Mouse (Mus musculus) cerebellum, adult 18-20 months (tissue): ENCODE results near the gene Ptpn6.

ENCODE experiments used
- DNase-seq, 2 experiments: peaks; one replicate each; pipeline ENCODE4 v3.0.0; 2021

The Ptpn6 gene

GRCm38 (mm10) chr6:124724472-124724871 lies 14.0 kb downstream of the Ptpn6 start:
- DNase-seq, result no peak

DNA sequence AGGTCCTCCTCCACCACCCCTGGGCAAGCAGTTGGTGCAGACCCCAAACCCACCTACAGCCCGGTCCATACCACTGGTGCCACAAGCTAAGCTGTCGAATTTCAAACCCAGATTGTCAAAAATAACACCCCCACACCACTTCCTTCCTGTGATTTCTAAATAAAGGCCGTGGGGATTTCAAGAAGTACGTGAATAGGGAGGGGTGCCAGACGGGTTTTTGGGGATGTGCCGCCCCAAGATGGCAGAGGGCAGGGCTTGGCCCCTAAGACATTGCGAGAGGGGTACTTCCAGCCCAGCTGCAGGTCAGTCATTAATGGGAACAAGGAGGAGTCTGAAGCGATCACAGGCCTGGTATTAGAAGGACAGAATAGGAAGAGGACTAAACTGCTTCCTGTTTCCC lies 15.0 kb downstream of the Ptpn6 start:
- DNase-seq, result no peak

- no peak for DNase-seq
Measured at GRCm38 (mm10) chr6:124722876-124723473, 15.5 kb downstream of the Ptpn6 start.

DNA sequence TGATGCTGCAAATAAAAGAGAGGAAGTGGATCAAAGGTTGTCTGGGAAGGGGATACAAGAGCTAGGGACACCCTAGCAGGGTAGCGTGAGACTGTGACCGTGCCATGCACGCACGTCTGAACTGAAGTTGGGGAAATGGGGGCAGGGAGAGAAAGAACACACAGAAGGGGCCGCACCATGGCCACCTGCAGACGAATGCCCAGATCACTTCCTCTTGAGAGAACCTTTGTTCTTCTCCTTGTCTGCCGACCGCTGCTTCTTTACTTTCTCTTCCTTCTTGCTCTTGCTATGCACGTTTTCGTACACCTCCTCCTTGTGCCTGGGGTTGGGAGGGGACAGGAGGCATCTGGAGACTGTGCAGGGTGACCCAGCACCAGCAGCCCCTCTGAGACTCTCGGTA lies 17.6 kb downstream of the Ptpn6 start:
- no peak for DNase-seq

- DNase-seq, result no peak
Measured at GRCm38 (mm10) chr6:124719354-124719978, 19.0 kb downstream of the Ptpn6 start.

GRCm38 (mm10) chr6:124718703-124719102 lies 19.8 kb downstream of the Ptpn6 start:
- DNase-seq, result no peak

DNA sequence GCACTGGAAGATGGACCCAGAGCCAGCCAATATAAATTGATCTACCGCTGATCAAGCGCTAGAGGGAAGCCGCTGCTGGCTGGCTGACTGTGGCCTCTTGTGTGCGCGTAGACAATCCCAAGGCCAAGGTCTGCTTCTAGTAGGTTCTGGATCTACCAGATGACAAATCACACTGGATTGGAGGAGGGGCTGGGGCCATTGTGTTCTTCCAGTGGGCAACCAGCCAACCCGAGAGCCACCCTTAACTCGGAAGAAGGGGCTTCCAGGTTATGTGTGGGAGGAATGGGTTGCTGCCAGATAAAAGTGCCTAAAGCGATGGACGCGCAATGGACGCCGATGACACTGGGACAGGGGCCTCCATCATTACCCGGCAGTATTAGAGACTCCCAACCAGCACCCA lies 20.5 kb downstream of the Ptpn6 start:
- DNase-seq, result no peak

- peak in 1 of 2 experiments; percentile 42 for DNase-seq
Measured at GRCm38 (mm10) chr6:124716864-124717490, 21.5 kb downstream of the Ptpn6 start.

GRCm38 (mm10) chr6:124712918-124713317 lies 25.6 kb downstream of the Ptpn6 start:
- DNase-seq, result no peak

GRCm38 (mm10) chr6:124711824-124712782 lies 26.4 kb downstream of the Ptpn6 start, which contains the start of the genes Emg1 and Phb2:
Gene Emg1 (minus strand): TSS chr6:124712178.
Gene Phb2 (plus strand): TSS chr6:124712336.
- peak; percentile 97 to 99 for DNase-seq

- no peak for DNase-seq
Measured at GRCm38 (mm10) chr6:124708289-124708889, 30.1 kb downstream of the Ptpn6 start.

GRCm38 (mm10) chr6:124706061-124706627 lies 32.4 kb downstream of the Ptpn6 start:
- DNase-seq, result no peak

- no peak for DNase-seq
Measured at GRCm38 (mm10) chr6:124704417-124704816, 34.1 kb downstream of the Ptpn6 start.

DNA sequence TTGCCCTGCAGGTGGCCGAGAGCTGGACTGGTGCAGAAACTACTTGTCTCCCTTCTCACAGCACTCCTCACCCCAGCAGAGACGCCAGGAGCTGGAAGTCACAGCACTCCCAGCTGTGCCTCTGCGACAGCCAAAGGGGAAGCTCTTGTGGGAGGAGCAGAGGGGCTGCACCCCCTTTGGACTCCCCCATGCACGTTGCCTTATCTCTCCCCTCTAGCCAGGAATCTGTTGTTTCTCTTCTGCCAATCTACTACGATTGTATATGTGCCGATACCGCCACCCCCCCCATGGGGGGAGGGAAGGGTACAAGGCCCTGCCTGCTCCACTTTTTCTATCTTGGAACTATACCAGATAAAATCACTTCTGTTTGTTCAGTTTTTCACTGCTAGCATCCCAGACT lies 34.7 kb downstream of the Ptpn6 start:
- DNase-seq, result no peak

DNA sequence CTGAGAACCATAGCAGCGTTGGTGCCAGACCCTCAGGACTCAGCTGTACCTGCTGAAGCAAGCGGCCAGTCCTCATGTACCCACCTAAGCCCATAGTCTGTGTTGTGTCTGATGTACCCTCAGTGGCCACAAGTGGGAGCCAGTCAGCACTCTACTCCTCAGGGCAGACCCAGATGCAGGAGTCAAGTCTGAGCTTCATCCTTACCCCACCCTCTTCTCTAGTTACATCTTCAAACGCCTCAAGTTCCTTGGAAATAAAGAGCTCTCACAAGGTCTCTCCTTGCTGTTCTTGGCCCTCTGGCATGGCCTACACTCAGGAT lies 35.8 kb downstream of the Ptpn6 start:
- DNase-seq, result peak; percentile 70 to 74

- no peak for DNase-seq
Measured at GRCm38 (mm10) chr6:124702102-124702783, 36.3 kb downstream of the Ptpn6 start.

- no peak for DNase-seq
Measured at GRCm38 (mm10) chr6:124701338-124701737, 37.2 kb downstream of the Ptpn6 start.

DNA sequence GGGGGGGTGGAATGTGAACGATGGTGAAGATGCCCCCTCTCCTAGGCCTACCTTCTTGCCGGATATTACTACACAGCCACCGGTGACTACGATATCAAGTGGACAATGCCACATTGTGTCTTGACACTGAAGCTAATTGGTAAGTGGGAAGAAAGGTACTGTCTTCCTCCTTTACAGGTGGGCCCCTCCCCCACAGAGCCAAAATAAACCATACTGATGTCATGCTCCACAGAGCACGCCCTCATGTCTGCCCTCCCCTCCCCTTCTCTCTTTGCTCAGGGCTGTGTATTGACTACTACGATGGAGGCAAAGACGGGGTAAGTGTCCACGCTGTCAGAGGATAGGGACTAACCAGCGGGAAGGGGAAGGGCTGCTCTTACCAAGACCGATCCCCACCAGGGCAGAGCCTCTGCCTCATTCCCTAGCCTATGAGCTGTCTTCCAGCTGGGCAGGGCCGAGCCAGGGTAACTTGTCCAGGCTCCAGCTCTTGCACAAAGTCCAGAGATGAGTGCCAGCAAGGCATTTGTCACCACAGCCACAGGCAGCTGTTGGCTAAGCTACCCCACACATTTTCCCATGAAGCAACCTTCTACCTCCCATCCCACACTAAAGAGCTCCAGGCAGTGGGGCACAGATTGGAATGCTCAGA lies 38.4 kb downstream of the Ptpn6 start:
- peak; percentile 44 to 50 for DNase-seq

DNA sequence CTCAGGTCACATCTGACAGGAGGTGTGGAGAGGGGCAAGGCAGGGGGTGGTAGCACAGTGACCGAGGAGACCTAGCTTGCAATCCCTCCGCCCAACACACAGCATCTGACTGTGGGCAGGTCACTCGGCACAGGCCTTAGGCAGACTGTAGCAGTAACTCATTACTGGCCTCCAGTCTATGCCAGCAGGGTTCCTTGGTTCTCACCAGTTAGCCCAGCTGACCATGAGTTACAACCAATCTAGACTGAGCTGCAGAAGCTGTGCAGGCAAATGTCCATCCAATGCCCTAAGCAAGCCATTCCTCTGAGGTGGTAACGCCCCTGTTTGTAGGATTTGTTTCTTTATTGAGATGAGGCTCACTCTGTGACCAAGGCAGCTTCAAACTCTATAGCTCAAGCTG lies 39.1 kb downstream of the Ptpn6 start:
- DNase-seq, result peak in 1 of 2 experiments; percentile 41

GRCm38 (mm10) chr6:124698751-124699150 lies 39.8 kb downstream of the Ptpn6 start:
- DNase-seq, result no peak

- DNase-seq, result no peak
Measured at GRCm38 (mm10) chr6:124696441-124697150, 41.9 kb downstream of the Ptpn6 start.
